Mouse (Mus musculus) kidney, embryonic 14.5 days (tissue): ENCODE results near the gene Olfr689. TPM values are rescaled to one million over a fixed set of nuclear protein-coding genes. Genes with fewer than 3 reads are reported as not detected.
"Not testable (repeated sequence)": the region's sequence is repeated elsewhere in the genome, so short reads cannot be mapped to it uniquely, and the experiment has no call there.

ENCODE experiments used
- ATAC-seq: fragments of 200-750 bp; cut with Nextera tagmentation; 2 replicates; pipeline ENCODE4 v1.8.0; 2017; ENCODE audit warnings: moderate number of reproducible peaks, mild to moderate bottlenecking, moderate TSS enrichment, moderate library complexity; ENCODE audit not compliant: low FRiP score, low TSS enrichment
- H3K27ac ChIP-seq: fragments of 300-500 bp; sonication (generic); 2 replicates; pipeline ENCODE4 v1.5.1; 2014; ENCODE audit warnings: low read depth, mild to moderate bottlenecking, low read length, moderate library complexity, mixed read lengths
- H3K27me3 ChIP-seq: fragments of 300-500 bp; sonication (generic); 2 replicates; pipeline ENCODE4 v1.6.1; 2014; ENCODE audit warnings: mild to moderate bottlenecking, low read length; ENCODE audit not compliant: control insufficient read depth, insufficient read depth
- H3K36me3 ChIP-seq: fragments of 300-500 bp; sonication (generic); 2 replicates; pipeline ENCODE4 v1.6.1; 2014; ENCODE audit warnings: low read length, mixed read lengths; ENCODE audit not compliant: control insufficient read depth, insufficient read depth
- H3K4me1 ChIP-seq: fragments of 300-500 bp; sonication (generic); 2 replicates; pipeline ENCODE4 v1.6.1; 2014; ENCODE audit warnings: low read length, mixed read lengths; ENCODE audit not compliant: control insufficient read depth, insufficient read depth
- H3K4me2 ChIP-seq: fragments of 300-500 bp; sonication (generic); replicated peaks from 2 replicates; pipeline ENCODE4 v1.6.1; 2014; ENCODE audit warnings: low read depth, mild to moderate bottlenecking, low read length
- H3K4me3 ChIP-seq: fragments of 300-500 bp; sonication (generic); 2 replicates; pipeline ENCODE4 v1.5.1; 2014; ENCODE audit warnings: mild to moderate bottlenecking, low read length
- H3K9ac ChIP-seq: fragments of 300-500 bp; sonication (generic); 2 replicates; pipeline ENCODE4 v1.6.1; 2014; ENCODE audit warnings: low read depth, mild to moderate bottlenecking, low read length, moderate library complexity
- H3K9me3 ChIP-seq: fragments of 300-500 bp; sonication (generic); 2 replicates; pipeline ENCODE4 v1.6.1; 2016; ENCODE audit warnings: low read length; ENCODE audit not compliant: control insufficient read depth
- WGBS: fragments of 180-500 bp; shearing (Covaris S2); extraction: QIAGEN DNeasy Blood & Tissue Kit; methylation state at CpG from one replicate; pipeline ENCODE4 v1.1.7; 2014; 5-methylcytosine and 5-hydroxymethylcytosine counted together
- polyA plus RNA-seq: library from polyadenylated mRNA; unstranded; fragments of >200 nt; fragmentation: Nextera tagmentation; extraction: Ambion mirVana; gene quantifications from 2 replicates; pipeline ENCODE4 v1.2.1, GENCODE M21; 2014

Gene Olfr689
- polyA plus RNA-seq = not detected in 2 replicates

DNA sequence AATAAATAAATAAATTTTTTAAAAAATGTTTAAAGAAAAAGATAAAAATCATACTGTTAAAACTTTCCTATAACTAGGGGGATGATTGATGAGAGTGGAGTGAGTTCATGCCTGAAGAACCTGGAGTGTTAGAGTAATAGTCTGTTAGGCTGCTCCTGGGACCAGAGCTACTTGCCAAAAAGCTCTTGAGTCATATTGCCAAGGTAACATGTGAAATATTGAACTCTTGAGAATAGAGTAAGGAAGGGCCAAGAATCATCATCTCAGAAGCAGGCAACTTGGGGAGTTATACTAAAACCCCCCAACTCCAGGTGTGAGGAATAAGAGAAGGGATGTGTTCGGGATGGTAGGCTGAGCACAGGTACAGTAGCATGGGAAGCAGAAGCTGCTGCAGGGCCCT lies at the start of gene Olfr689:
TSS of gene Olfr689 (plus strand) at position 301 of the 400 bp plus-strand sequence.
- no peak for ATAC-seq
- Histone ChIP-seq H3K27ac (no peak within 1 kb of the TSS), H3K9me3 (no peaks in the 10 kb centered on the region), H3K36me3 (no peaks in the 10 kb centered on the region), H3K9ac (no peak within 1 kb of the TSS), H3K27me3 (no peaks in the 10 kb centered on the region), H3K4me2 (no peak within 1 kb of the TSS), H3K4me1 (no peaks in the 10 kb centered on the region), H3K4me3 (no peak within 1 kb of the TSS)
- WGBS = 86% methylated on average over 1 of the region's 1 CpGs

DNA sequence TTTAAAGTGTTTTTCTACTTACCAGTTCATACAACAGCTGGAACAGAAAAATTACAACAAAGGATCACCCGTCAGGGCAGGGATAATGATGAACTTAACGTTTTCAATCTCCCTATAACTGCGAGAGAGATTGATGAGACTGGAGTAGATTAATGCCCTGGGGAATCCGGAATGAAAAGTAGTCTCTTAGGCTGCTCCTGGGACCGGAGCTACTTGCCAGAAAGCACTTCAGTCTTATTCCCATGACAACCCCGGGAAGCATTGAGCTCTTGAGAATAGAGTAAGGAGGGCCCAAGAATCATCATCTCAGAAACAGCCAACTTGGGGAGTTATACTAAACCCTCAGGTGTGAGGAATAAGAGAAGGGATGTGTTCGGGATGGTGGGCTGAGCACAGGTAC lies 38.5 kb upstream of the Olfr689 start:
- Histone ChIP-seq H3K4me2 (no peak overlapping the region), H3K36me3 (no peaks in the 10 kb centered on the region), H3K4me3 (no peak overlapping the region), H3K9me3 (no peaks in the 10 kb centered on the region), H3K4me1 (no peaks in the 10 kb centered on the region), H3K27me3 (no peaks in the 10 kb centered on the region), H3K9ac (no peak overlapping the region), H3K27ac (no peak overlapping the region)
- 75% methylated on average over 7 of the region's 7 CpGs for WGBS
- no peak for ATAC-seq

DNA sequence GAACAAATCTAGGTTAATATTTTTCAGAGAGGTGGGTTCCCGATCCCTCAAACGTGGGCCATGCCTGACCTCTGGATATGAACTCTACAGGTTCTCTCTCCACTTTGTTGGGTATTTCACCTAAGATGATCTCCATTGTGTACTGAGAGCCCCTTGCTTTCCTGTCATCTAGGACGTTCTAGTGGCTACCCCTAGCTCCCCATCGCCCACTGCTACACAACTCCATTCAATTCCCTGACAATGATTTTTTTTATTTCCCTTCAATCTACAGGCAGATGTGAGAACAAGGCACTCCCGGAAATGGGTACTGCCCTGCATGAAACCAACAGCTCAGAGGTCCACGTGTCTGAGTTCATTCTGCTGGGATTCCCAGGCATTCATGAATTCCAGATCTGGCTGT lies 23.2 kb upstream of the Olfr689 start, which contains the start of gene Olfr688:
TSS of gene Olfr688 (plus strand) at position 301 of the 400 bp plus-strand sequence.
- Histone ChIP-seq H3K4me3 (no peak within 1 kb of the TSS), H3K9ac (no peak within 1 kb of the TSS), H3K27me3 (no peaks in the 10 kb centered on the region), H3K9me3 (no peaks in the 10 kb centered on the region), H3K4me1 (no peaks in the 10 kb centered on the region), H3K36me3 (no peaks in the 10 kb centered on the region), H3K27ac (no peak within 1 kb of the TSS), H3K4me2 (no peak within 1 kb of the TSS)
- 81% methylated on average over 6 of the region's 6 CpGs for WGBS
- ATAC-seq = no peak

DNA sequence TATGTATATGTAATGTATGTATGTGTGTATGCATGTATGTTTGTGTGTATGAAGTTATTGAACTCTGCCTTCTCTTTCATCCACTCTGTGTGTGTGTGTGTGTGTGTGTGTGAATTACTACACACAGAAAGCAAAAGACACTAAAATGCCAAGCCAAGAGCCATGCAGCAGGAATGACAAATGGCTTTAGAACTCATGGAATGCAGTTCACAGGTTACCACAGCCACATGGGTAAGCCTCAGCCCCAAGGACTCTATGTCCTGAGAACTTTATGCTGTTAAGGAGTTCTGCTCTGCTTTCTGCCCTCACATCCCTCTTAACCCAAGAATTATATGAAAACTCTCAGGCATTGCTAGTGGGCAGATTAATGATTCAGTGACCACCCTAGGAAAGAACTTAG lies 20.9 kb upstream of the Olfr689 start:
- Histone ChIP-seq H3K4me2 (no peak overlapping the region), H3K27ac (no peak overlapping the region), H3K36me3 (no peaks in the 10 kb centered on the region), H3K4me1 (no peaks in the 10 kb centered on the region), H3K9ac (no peak overlapping the region), H3K27me3 (no peaks in the 10 kb centered on the region), H3K9me3 (no peaks in the 10 kb centered on the region), H3K4me3 (no peak overlapping the region)
- no peak for ATAC-seq

DNA sequence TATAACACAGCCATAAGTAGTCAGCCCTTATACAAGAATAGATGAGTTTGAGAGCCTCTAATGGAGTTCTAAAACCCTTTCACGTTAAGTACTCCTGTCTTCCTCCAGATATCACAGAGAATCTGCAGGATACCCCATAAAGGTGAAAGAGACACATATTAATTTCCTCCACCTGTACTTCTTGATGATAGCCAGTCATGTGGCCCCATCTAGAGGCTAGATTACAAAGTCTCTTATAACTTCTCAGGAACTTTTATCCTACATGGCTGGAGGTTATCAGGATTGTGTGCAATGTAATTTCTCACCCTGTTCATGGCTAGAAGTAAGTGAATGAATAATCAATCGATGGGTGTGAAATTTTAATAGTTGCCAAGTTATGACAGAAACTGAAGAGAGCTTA lies 14.3 kb downstream of the Olfr689 start:
- 85% methylated on average over 2 of the region's 2 CpGs for WGBS
- Histone ChIP-seq H3K36me3 (no peaks in the 10 kb centered on the region), H3K9me3 (no peaks in the 10 kb centered on the region), H3K27me3 (no peaks in the 10 kb centered on the region), H3K27ac (no peak overlapping the region), H3K4me2 (no peak overlapping the region), H3K9ac (no peak overlapping the region), H3K4me1 (no peaks in the 10 kb centered on the region), H3K4me3 (no peak overlapping the region)
- no peak for ATAC-seq

DNA sequence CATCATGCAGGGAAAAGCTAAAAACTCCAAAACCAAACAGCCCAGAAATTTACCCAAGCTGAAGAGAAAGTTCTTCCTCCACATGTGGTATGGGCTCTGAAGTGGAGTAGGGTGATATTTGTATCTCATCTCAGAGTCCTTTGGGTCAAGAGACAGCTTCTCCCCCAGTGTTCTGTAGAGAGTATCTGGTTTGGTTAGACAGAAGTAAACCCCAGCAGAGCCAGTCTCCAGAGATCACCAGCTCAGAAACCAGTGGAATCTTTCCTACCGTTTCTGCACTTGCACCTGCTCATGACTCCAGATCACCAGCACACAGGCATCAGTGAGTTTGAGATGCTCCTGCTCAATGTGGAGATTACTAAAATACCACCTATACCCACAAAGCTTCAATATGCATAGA lies 23.0 kb downstream of the Olfr689 start, which contains the start of gene Olfr690:
TSS of gene Olfr690 (minus strand) at position 101 of the 400 bp plus-strand sequence.
- Histone ChIP-seq H3K36me3 (no peaks in the 10 kb centered on the region), H3K9me3 (no peaks in the 10 kb centered on the region), H3K27ac (no peak within 1 kb of the TSS), H3K27me3 (no peaks in the 10 kb centered on the region), H3K4me3 (no peak within 1 kb of the TSS), H3K9ac (no peak within 1 kb of the TSS), H3K4me1 (no peaks in the 10 kb centered on the region), H3K4me2 (no peak within 1 kb of the TSS)
- no peak for ATAC-seq
- WGBS = 82% methylated on average over 1 of the region's 1 CpGs

DNA sequence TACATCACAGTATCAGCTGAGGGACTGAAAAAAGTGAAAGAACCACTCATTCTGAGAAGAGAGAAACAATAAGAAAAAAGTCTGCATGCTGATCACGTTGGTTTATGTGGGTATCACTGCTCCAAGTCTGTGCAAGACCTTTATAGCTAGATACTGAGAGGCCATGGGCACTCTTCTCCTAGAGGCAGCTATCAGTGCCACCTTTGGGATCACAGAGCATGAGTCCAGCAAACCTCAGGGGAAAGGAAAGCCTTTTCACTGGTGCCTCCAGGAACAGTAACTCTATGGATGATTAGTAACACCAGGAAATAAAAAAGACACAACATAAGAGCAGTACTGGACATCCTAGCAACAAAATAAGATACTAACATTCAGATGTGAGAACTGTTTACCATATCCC lies 31.2 kb downstream of the Olfr689 start, which contains the start of gene Olfr691:
TSS of gene Olfr691 (minus strand) at position 101 of the 400 bp plus-strand sequence.
- Histone ChIP-seq H3K36me3 (no peaks in the 10 kb centered on the region), H3K9ac (no peak within 1 kb of the TSS), H3K27ac (no peak within 1 kb of the TSS), H3K4me1 (no peaks in the 10 kb centered on the region), H3K27me3 (no peaks in the 10 kb centered on the region), H3K9me3 (no peaks in the 10 kb centered on the region), H3K4me2 (no peak within 1 kb of the TSS), H3K4me3 (no peak within 1 kb of the TSS)
- WGBS = 51% methylated on average over 1 of the region's 1 CpGs
- no peak for ATAC-seq

DNA sequence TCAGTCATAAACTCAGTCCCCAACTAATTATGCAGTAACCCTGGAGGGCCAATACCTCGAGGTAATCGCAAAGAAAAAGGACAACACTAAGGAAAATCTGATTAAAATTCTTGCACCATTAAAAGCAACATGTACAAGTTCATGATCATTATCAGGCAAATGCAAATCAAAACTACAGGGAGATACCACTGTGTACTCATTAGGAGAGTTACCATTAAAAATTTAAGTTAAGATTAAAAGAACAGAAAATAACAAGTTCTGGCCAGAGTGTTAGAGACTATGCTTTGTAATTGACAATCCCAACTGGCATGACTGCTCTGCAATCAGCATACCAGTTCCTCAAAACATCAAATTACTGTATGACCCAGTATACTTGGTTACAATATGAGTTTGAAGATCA lies 31.8 kb downstream of the Olfr689 start:
- no peaks in the 10 kb centered on the region for H3K4me1 ChIP-seq
- no peak overlapping the region for H3K4me3 ChIP-seq
- no peak overlapping the region for H3K4me2 ChIP-seq
- H3K27ac ChIP-seq = no peak overlapping the region
- 77% methylated on average over 2 of the region's 2 CpGs for WGBS
- H3K27me3 ChIP-seq = no peaks in the 10 kb centered on the region
- no peak for ATAC-seq
- H3K9ac ChIP-seq = no peak overlapping the region
- no peaks in the 10 kb centered on the region for H3K36me3 ChIP-seq
- no peaks in the 10 kb centered on the region for H3K9me3 ChIP-seq

DNA sequence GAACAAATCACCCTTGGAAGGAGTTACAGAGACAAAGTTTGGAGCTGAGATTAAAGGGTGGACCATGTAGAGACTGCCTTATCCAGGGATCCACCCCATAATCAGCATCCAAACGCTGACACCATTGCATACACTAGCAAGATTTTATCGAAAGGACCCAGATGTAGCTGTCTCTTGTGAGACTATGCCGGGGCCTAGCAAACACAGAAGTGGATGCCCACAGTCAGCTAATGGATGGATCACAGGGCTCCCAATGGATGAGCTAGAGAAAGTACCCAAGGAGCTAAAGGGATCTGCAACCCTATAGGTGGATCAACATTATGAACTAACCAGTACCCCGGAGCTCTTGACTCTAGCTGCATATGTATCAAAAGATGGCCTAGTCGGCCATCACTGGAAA lies 45.1 kb downstream of the Olfr689 start:
- not testable (repeated sequence) for H3K4me2 ChIP-seq, H3K9ac ChIP-seq, ATAC-seq, H3K9me3 ChIP-seq, H3K27me3 ChIP-seq, H3K36me3 ChIP-seq, H3K4me3 ChIP-seq, H3K27ac ChIP-seq, H3K4me1 ChIP-seq
- no CpG with 5 or more reads among the region's 5 CpGs for WGBS
